Mouse (Mus musculus) ES-Bruce4 (cell line): ENCODE data around the gene Hecw2.

Experiments
- CTCF ChIP-seq: IDR thresholded peaks from one replicate; pipeline ENCODE4 v1.8.1; 2011; ENCODE audit warnings: low read depth, low read length
- EP300 ChIP-seq: IDR thresholded peaks from 2 replicates; pipeline ENCODE4 v1.6.1; 2011; ENCODE audit warnings: low read depth, low read length; ENCODE audit not compliant: insufficient read depth
- POLR2A ChIP-seq: IDR thresholded peaks from one replicate; pipeline ENCODE4 v1.8.1; 2011; ENCODE audit warnings: low read length; ENCODE audit not compliant: insufficient read depth

GRCm38 (mm10) chr1:53997239-53997638 lies 197.7 kb downstream of the Hecw2 start:
- TF ChIP-seq EP300, result no peak
- no peak for TF ChIP-seq CTCF
- TF ChIP-seq POLR2A, result no peak
